Mouse (Mus musculus) heart, embryonic 16.5 days (tissue): ENCODE data around the gene Akain1. TPM values are rescaled to one million over a fixed set of nuclear protein-coding genes. Genes with fewer than 3 reads are reported as not detected.

Experiments
- ATAC-seq: fragments of 200-750 bp; cut with Nextera tagmentation; replicated peaks from 2 replicates; pipeline ENCODE4 v1.8.0; 2017; ENCODE audit warnings: moderate number of reproducible peaks; ENCODE audit not compliant: insufficient read depth, low FRiP score; ENCODE audit errors: extremely low read depth
- H3K27ac ChIP-seq: fragments of 300-500 bp; sonication (generic); 2 replicates; pipeline ENCODE4 v1.5.1; 2014; ENCODE audit warnings: mild to moderate bottlenecking, low read length, control low read depth, moderate library complexity
- H3K27me3 ChIP-seq: fragments of 300-500 bp; sonication (generic); 2 replicates; pipeline ENCODE4 v1.6.1; 2014; ENCODE audit warnings: low read length, mixed read lengths; ENCODE audit not compliant: control insufficient read depth, insufficient read depth
- H3K36me3 ChIP-seq: fragments of 300-500 bp; sonication (generic); 2 replicates; pipeline ENCODE4 v1.6.1; 2014; ENCODE audit not compliant: control insufficient read depth, insufficient read depth
- H3K4me1 ChIP-seq: fragments of 300-500 bp; sonication (generic); 2 replicates; pipeline ENCODE4 v1.6.1; 2014; ENCODE audit warnings: low read length, mixed read lengths; ENCODE audit not compliant: control insufficient read depth, insufficient read depth
- H3K4me2 ChIP-seq: fragments of 300-500 bp; sonication (generic); 2 replicates; pipeline ENCODE4 v1.6.1; 2014; ENCODE audit warnings: low read depth, mild to moderate bottlenecking, control low read depth, low read length
- H3K4me3 ChIP-seq: fragments of 300-500 bp; sonication (generic); 2 replicates; pipeline ENCODE4 v1.5.1; 2014; ENCODE audit warnings: mild to moderate bottlenecking, control low read depth, low read length
- H3K9ac ChIP-seq: fragments of 300-500 bp; sonication (generic); 2 replicates; pipeline ENCODE4 v1.6.1; 2014; ENCODE audit warnings: low read length, control low read depth
- H3K9me3 ChIP-seq: fragments of 300-500 bp; sonication (generic); replicated peaks from 2 replicates; pipeline ENCODE4 v1.6.1; 2016; ENCODE audit warnings: low read length; ENCODE audit not compliant: control insufficient read depth
- WGBS: fragments of 180-500 bp; shearing (Covaris S2); extraction: QIAGEN DNeasy Blood & Tissue Kit; methylation state at CpG from one replicate; pipeline ENCODE4 v1.1.7; 2014; 5-methylcytosine and 5-hydroxymethylcytosine counted together
- polyA plus RNA-seq: library from polyadenylated mRNA; unstranded; fragments of >200 nt; fragmentation: Nextera tagmentation; extraction: Ambion mirVana; gene quantifications from 2 replicates; pipeline ENCODE4 v1.2.1, GENCODE M21; 2015

Gene Akain1
- polyA plus RNA-seq: 0.05 TPM in 1 of 2 replicates, not detected in the other

GRCm38 (mm10) chr17:69438990-69439491 is at the start of gene Akain1:
Gene Akain1, plus strand, starts transcription at chr17:69439326.
- Histone ChIP-seq H3K4me1 (peaks cover 13% of the 10 kb centered on the region), H3K4me3 (peak within 1 kb of the TSS; percentile 60), H3K36me3 (no peaks in the 10 kb centered on the region), H3K4me2 (peak within 1 kb of the TSS; percentile 88), H3K9ac (peak within 1 kb of the TSS; percentile 31; the same call in 1 of the 2 replicates), H3K27me3 (peaks cover 15% of the 10 kb centered on the region), H3K27ac (peak within 1 kb of the TSS; percentile 43; the same call in 1 of the 2 replicates), H3K9me3 (no peaks in the 10 kb centered on the region)
- ATAC-seq: peak; percentile 96
- WGBS: under 1% methylated on average over 44 of the region's 44 CpGs

DNA sequence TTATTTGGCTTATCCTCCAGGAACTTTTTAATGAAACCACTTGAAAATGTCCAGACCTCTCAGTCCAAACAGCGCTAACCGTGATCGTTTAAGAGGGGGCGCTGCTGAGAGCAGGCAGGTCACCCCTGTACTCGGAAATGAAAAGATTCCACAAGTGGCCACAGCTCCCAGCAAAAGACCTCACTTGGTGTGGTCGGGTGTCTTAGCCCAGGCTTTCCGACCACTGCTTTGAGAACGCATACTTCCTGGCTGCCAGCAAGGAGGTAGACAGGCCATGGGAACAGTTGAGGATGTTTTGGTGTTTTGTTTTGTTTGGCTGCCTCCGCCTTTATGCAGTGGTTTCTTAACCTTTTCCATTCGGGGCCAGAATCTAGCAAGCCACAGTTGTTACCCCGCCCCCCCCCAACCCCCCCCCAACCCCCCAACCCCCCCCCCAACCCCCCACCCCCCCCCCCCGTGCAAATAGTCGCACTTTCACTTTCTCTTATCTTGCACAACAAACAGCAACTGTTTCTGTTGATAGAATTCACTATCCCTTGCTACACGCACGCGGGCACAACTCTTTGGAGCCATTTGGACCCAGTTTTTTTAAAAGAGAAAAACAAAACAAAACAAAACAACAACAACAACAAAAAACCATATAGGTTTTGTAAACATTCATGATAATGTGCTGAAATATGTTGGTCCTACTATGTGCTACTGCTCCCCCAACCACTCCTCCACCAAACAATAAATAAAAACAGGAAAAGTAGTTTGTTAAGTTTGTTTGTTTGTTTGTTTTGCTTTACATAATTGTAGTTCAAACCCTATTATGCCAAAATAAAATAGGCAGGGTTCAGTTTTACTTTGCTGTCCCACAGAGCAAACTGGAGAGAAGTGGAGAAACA is 42.7 kb upstream of the Akain1 start:
- no peak overlapping the region for H3K27ac ChIP-seq
- ATAC-seq: peak; percentile 71
- no peaks in the 10 kb centered on the region for H3K36me3 ChIP-seq
- H3K9me3 ChIP-seq: no peaks in the 10 kb centered on the region
- WGBS: 21% methylated on average over 14 of the region's 16 CpGs
- peak overlapping the region; percentile 46 for H3K4me3 ChIP-seq
- H3K9ac ChIP-seq: 0 out of 2 replicates have a peak overlapping the region, but pooled peaks have one; percentile 49
- no peaks in the 10 kb centered on the region for H3K4me1 ChIP-seq
- peak overlapping the region; percentile 60 for H3K4me2 ChIP-seq
- H3K27me3 ChIP-seq: no peaks in the 10 kb centered on the region

- no peak for ATAC-seq
- no peak overlapping the region for H3K4me2 ChIP-seq
- 39% methylated on average over 5 of the region's 5 CpGs for WGBS
- no peak overlapping the region for H3K27ac ChIP-seq
- H3K36me3 ChIP-seq: no peaks in the 10 kb centered on the region
- H3K4me1 ChIP-seq: no peaks in the 10 kb centered on the region
- no peaks in the 10 kb centered on the region for H3K9me3 ChIP-seq
- no peaks in the 10 kb centered on the region for H3K27me3 ChIP-seq
- no peak overlapping the region for H3K9ac ChIP-seq
- no peak overlapping the region for H3K4me3 ChIP-seq
Measured at GRCm38 (mm10) chr17:69397163-69397562, 42.0 kb upstream of the Akain1 start.

- Histone ChIP-seq H3K4me3 (no peak overlapping the region), H3K27me3 (no peaks in the 10 kb centered on the region), H3K9me3 (no peaks in the 10 kb centered on the region), H3K4me2 (no peak overlapping the region), H3K4me1 (no peaks in the 10 kb centered on the region), H3K9ac (no peak overlapping the region), H3K36me3 (no peaks in the 10 kb centered on the region), H3K27ac (no peak overlapping the region)
- no peak for ATAC-seq
Measured at GRCm38 (mm10) chr17:69398092-69398491, 41.0 kb upstream of the Akain1 start.

DNA sequence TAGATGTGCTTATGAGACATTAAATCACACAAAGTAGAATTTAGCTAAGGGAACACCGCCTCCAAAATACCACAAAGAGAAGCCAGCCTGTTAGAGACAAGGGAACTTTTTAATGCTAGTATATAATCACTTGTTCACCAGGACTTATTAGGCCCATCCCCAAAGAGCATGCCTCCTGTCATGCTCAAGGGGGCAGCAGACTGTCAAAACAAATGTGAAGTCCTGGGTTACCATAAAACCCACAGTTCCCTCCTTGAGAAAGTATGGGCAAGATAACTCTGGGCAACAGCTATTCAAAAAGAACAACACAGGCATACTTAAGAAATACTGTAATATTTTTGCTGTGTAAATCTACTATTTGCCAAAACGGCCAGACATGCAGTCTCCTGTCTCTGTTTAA is 38.0 kb upstream of the Akain1 start:
- H3K4me2 ChIP-seq: no peak overlapping the region
- no peaks in the 10 kb centered on the region for H3K36me3 ChIP-seq
- 71% methylated on average over 2 of the region's 2 CpGs for WGBS
- H3K9ac ChIP-seq: no peak overlapping the region
- no peaks in the 10 kb centered on the region for H3K4me1 ChIP-seq
- no peaks in the 10 kb centered on the region for H3K27me3 ChIP-seq
- H3K27ac ChIP-seq: no peak overlapping the region
- H3K9me3 ChIP-seq: no peaks in the 10 kb centered on the region
- ATAC-seq: no peak
- H3K4me3 ChIP-seq: no peak overlapping the region

DNA sequence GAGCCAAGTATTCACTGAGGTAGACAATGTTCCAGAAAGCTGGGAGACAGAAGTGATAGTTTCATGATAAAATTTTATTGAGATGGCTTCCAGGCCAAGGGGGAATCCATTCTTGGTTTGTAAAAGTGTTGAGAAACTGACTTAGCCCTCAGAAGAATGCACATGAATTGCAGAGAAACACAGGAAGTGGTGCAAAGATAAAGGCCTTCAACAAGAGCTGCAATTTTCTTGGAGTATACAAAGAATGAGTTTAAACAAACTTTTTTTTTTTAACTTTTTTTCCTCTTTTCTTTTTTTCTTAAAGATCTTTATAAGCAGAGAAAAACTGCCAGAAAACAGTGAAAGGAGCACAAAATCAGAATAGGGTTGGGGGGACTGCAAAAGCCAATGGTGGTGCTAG is 23.0 kb upstream of the Akain1 start:
- Histone ChIP-seq H3K36me3 (no peaks in the 10 kb centered on the region), H3K27me3 (no peaks in the 10 kb centered on the region), H3K4me1 (0 out of 2 replicates have a peak, but pooled peaks cover 3% of the 10 kb centered on the region), H3K4me3 (peak overlapping the region; percentile 90), H3K9me3 (no peaks in the 10 kb centered on the region), H3K9ac (peak overlapping the region; percentile 96; the same call in 1 of the 2 replicates), H3K4me2 (peak overlapping the region; percentile 75), H3K27ac (peak overlapping the region; percentile 97; the same call in 1 of the 2 replicates)
- ATAC-seq: no peak

GRCm38 (mm10) chr17:69416920-69417661 is 22.0 kb upstream of the Akain1 start:
- H3K9me3 ChIP-seq: no peaks in the 10 kb centered on the region
- H3K36me3 ChIP-seq: no peaks in the 10 kb centered on the region
- WGBS: under 1% methylated on average over 54 of the region's 56 CpGs
- peak overlapping the region; percentile 90 for H3K4me3 ChIP-seq
- peak overlapping the region; percentile 96 for H3K9ac ChIP-seq
- H3K4me1 ChIP-seq: 0 out of 2 replicates have a peak, but pooled peaks cover 3% of the 10 kb centered on the region
- H3K4me2 ChIP-seq: peak overlapping the region; percentile 75
- H3K27me3 ChIP-seq: no peaks in the 10 kb centered on the region
- peak overlapping the region; percentile 97 for H3K27ac ChIP-seq
- ATAC-seq: peak; percentile 100

GRCm38 (mm10) chr17:69417724-69418373 is 21.3 kb upstream of the Akain1 start:
- Histone ChIP-seq H3K9me3 (no peaks in the 10 kb centered on the region), H3K27me3 (no peaks in the 10 kb centered on the region), H3K9ac (peak overlapping the region; percentile 96), H3K4me3 (peak overlapping the region; percentile 90), H3K36me3 (no peaks in the 10 kb centered on the region), H3K27ac (peak overlapping the region; percentile 97), H3K4me1 (0 out of 2 replicates have a peak, but pooled peaks cover 3% of the 10 kb centered on the region), H3K4me2 (peak overlapping the region; percentile 75)
- ATAC-seq: peak; percentile 10
- 3% methylated on average over 26 of the region's 26 CpGs for WGBS
